Mouse (Mus musculus) gastrocnemius, adult 8-10 months (tissue): ENCODE results near the gene Tmem52. TPM values are rescaled to one million over a fixed set of nuclear protein-coding genes. Genes with fewer than 3 reads are reported as not detected.
"Not testable (repeated sequence)": the region's sequence is repeated elsewhere in the genome, so short reads cannot be mapped to it uniquely, and the experiment has no call there.

Source experiments
- DNase-seq, 2 experiments: peaks; one replicate each; pipeline ENCODE4 v3.0.0; 2022; ENCODE audit warnings: low spot score in 2 of 2
- total RNA-seq, 4 experiments: library from RNA; stranded (reverse); gene quantifications; 2 replicates each; pipeline ENCODE4 v1.2.4; 2022

The Tmem52 gene
- total RNA-seq, 4 experiments from 2014 or later: 139 to 250 (median 181) TPM

DNA sequence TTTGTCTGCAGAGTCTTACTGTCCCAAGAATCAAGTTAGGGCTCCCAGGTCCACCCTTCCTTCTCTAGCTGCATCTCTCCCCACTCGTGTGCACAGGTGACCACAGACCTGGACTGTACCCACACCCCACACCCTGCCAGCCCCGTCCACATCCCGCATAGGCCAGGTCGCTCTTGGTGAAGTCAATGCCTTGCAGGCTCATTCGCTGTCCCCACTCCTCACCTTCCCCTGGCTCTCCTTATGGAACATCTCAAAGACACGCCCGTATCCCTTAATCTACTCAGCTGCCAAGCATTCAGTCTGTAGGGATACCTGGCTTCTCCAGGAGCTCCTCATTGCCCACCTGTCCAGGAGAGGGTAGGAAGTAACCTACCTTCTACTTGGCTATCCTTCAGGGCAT is 2.5 kb downstream of the Tmem52 start:
- no peak for DNase-seq

DNA sequence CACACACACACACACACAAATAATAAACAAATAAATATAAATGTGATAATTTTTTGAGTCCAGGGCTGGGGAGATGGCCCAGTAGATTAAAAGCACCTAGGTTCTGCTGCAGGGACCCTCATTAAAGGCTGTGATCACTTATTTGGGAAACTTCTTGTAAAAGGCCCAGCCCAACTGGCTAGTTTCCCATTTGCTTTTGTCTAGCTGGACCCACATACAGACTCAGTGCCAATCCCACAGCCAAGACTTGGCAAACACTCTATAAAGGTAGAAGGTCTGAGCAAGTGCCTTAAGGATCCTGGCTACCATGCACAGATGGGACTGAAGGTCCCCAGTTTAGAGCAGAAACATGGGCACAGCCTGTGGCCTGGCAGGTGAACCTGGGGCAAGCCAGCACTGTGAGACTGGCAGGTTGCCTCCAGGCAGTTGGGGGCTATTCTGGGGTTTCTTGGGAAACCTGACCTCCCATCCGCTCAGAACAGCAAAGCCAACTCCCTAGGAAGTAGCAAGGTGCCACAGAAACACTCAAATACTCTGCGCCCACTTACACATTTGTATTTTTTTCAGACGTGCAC is 3.9 kb downstream of the Tmem52 start:
- peak; percentile 54 to 73 for DNase-seq

DNA sequence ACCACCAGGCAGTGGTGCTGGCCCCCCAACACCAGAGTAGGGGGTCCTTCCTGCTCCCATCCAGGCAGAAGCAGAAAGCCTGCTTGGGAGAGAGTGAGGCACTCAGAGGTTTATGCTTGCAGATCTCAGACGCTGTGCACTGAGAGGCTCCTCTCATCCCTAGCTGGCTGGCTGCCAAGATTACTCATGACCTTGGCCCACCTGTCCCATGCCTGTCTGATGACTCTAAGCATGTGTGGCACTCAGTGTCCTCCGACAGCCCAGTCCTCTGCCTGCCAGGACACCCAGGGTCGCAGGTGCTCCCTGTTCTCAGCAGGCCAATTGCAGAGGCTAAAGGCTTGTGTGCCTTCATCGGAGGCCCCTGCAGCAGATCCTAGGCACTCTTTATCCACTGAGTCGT is 4.4 kb downstream of the Tmem52 start:
- peak; percentile 72 to 75 for DNase-seq

DNA sequence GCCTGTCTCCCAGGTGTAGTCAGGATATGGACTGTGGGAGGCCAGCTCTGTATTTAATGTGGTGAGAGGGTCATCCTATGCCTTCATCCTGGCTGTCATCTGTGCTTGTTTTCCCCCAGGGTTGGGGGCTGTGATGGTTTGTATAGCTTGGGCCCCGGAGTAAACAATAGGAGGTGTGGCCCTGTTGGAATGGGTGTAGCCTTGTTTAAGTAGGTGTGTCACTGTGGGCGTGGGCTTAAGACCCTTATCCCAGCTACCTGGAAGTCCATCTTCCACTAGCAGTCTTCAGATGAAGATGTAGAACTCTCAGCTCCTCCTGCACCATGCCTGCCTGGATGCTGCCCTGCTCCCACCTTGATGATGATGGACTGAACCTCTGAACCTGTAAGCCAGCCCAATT is 4.9 kb downstream of the Tmem52 start:
- not testable (repeated sequence) for DNase-seq

DNA sequence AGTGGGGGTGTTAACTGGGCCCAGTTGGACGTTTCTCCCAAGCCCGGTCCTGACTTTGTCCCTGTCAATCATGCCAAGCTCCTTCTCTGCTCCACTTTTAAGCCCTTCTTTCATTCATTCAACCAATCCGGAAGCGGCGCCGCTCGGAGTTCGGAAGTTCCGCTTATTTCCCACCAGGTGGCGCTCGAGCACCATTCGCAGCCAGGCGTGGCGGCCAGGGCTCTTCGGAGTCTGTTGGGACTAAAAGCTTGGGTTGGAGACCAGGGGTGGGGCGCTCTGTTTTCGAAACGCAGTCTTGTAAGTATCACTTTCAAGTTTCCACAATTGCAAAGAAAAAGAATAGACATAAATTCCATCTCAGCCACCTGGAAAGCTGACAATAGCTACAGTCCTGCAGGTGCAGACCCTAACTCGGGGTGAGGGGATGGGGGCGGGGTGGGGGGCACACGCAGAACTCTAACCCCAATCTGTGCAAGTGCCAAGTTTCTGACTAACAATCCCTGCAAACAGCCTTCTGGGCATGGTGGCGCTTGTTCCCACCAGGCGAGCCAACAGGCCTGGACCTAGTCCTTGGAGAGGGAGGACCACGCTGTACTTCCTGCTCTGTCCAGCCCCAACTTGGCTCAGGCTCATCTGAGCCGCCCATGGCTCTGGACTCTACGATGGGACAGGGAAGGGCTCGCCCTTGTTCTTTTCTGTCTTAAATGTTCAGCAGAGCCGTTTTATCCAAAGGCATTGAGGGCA is 12.6 kb downstream of the Tmem52 start:
- peak; percentile 71 to 73 for DNase-seq

DNA sequence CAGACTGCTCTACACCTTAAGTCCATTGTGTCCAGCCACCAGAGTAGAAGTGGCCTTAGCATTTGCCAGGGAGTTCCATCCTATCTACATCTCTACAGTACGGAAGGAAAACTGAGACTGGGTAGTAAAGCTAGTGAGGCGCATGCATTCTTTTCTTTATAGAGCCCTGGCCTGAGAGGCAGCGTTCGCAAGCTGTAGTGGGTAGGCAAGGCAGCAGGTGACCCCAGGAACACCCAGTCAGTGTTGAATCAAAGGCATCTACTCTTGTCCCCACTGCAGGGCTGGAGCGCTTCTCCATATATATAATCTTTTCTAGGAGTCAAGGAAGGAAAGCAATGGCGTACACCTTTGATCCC is 13.2 kb downstream of the Tmem52 start:
- DNase-seq: no peak

DNA sequence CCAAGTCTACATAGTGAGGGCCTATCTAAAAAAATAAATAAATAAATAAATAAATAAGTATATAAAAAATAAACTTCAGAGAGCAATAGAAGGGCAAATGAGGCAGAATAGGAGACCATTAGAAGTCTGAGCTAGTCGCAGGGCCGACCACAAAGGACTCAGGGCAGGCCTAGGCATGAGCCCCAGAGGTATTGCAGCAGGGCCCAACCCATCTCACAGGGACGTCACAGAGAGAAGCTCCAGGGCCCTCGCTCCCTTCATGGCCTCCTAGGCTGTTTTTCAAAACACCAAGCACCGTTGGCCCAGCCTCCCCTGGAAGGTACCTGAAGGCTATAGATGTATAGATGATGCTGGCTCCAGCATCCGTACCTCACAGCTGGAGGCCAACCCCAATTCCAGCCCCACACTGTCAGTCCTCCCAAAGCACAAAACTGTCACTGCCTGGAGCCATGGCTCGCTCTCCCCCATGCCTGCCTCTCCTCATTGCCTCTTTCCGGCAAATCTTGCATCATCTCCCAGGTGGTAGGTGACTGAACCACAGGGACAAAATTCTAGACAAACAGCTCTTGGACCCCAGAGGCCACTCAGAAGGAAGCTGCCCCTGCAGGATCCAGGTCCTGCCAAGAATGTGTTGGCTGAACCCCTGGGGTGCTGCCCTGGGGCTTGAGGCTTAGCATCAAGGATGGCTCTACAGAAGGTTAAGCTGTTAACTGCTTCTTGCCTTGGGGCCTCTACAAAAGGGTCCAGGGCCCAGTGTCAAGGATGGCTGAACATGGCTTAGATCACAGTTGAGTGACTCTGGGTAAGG is 14.0 kb downstream of the Tmem52 start:
- no peak for DNase-seq

DNA sequence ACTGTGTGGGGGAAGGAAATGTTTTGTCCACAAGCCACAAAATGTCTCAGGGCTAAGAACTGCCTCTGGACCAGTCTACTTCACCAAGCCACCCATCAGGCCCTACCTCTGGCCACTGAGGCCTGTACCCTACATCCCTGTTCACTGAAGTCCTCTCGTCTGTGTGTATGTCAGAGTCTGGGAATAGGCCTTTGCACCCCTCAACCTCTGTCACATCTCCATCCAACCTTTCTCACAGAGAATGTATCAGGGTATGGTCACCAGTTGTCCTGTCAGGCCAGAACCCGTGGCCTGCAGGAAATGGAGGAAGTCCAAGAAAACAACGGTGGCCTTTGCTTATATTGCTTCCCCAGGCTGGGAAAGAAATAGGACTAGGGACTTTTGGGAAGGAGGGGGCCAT is 16.6 kb downstream of the Tmem52 start:
- DNase-seq: no peak

DNA sequence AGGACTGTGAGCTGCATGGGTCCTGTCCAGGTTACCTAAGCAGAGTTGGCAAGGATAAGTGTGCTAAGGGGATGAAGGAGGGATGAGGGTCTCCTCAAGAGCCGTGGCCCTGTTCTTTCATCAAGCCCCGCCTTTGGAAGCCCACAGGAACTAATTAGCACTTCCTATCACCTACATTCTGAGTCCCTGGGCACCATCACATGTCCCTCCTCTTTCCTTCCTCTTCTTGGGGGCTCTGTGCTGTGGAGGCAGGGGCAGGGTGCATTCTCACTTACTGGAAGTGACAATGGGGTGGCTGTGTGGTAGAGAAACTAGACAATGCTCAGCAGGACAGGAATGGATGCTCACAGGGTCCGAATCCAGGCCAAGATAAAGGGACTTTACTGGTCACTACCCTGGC is 18.8 kb downstream of the Tmem52 start:
- no peak for DNase-seq

DNA sequence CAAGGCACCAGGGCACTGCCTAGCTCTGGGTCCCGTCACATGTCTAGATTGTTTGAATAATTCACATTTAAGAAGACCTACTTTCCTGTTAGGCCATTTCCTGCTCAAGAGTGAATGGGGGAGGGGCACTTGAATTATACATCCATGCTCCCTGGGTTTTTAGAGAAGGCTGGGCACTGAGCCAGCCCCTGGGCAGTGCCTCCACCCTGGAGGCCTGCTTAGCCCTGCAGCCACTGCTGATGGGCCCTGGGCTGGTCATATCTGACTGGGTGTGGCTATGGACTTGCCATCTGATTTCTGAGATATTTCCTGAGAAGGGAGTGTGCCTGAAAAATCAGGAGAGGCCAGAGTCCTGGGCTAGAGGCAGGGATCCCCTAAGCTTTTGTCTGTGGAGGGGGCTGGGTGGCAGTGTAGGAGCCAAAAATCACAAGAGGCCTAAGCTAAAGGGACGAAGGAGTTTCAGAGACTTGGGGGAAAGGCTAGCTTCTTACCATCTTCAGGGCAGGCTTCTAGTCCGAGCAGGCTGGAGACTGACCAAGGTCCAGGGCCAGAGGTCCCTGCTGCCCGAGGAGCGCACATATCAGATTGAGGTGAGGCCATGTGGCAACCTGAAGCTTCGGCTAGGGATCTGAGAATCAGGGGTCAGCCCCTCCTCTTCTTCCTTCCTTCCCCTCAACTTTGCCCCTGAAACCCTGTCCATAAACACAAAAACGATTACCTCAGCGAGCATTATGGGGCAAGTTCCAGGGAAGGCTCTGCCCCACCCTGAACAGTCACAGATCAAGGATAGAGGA is 19.5 kb downstream of the Tmem52 start:
- DNase-seq: no peak

DNA sequence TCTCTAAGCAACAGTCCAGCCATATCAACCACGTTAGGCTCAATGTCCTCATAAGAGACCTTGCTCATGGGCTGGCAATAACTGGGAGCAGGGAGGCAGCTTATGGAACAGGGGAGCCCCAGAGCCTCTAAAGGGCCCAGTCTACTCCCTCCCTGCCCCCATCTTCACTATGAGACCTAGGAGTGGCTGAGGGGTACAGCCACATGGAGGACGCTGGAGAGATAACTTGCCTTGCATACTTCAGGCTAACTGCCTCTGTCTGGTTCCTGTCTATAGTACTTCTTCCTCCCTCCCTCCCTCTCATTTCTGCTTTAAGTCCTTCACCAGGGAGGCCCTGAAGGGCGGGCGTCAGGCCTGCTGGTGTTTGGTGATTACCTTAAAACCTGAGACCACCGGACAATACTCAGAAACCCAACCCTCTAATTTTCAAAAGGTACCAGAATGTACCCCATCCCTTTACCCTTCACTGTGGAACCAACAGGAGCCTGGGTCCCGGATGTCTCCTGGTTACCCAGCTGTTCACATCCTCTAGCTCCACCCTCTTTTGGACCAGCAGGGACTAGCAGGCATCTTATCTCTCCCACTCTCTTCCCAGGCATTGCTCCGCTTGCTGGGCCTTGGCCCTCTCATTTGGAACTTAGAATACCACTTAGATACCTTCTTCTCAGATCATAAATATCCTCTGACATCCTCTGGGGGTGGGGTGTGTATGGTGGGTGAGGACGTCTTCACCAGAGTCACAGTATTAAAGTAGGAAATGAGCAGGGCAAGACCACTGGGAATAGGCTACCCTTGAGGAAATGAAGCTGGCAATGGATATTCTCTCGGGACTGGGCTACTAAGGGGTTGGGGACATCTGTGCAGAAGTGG is 20.4 kb downstream of the Tmem52 start:
- DNase-seq: no peak

DNA sequence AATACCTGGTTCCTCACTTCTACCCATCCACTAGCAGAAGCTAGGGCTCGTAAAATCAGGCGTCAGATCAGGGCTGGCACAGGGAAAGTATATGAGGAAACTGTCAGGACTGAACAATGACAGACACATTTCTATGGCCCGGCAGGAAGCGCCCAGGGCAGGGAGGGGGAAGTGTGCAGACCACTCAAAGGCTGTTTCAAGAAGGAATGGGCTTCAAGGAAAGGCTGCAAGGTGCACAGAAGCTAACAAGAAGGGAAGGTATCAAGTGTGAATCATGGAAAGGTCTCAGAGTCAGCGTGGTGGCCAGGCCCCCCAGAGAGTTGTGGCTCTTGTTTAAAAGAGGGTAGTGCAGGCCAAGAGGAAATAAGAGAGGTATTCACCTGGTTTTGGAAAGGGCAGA is 21.5 kb downstream of the Tmem52 start:
- DNase-seq: no peak

DNA sequence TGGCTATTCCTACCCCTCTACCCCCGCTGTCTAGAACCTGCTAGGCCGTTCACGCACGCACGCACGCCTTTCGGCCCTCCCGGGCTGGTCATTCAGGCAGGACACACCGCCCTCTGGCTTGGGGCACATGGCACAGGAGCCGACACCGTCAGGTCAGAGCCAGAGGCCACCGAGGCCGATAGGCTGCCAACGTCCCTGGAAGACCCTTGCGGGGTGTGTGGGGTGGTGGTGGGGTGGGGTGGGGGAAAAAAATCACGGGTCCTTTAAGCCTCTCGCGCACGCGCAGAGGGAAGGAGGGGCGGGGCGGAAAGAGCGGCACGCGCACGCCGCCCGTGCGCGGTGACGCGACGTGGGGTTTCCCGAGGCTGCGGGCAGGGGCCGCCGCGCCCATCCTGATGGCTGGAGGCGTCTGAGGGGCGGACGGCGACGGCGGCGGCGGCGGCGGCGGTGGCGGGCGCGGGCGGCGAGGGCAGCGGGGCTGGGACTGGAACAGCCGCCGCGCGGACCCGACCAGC is 22.1 kb downstream of the Tmem52 start, which contains the start of gene Gnb1:
Gene Gnb1 (plus strand): TSS at position 372 of the 515 bp plus-strand sequence.
- DNase-seq: peak; percentile 89

DNA sequence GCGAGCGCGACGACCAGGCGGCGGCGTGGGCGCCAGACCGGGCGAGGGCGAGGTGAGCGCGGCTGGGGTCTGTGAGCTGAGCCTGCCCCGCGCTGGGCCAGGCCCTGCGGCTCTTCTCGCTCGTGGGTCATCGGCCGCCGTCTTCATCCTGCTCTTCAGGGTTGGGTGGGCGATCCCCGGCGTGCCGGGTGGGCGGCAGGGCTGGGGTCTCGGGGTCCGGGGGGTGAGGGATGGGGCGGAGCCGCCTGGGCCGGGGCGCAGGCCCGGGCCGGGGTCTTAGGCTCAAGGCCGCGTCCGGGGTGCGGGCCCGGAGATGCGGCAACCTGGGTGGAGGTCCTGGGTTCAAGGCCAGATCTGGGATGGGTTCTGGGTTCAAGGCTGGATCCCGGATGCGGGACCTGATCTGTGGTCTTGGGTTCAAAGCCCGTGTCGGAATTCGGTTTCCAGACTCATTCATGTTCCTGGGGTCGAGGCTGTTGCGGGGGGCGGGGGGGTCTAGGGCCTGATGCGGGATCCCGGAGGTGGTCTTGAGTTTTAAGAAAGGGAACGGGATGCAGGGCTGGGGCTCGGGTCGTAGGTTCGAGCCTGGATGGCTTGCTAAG is 22.7 kb downstream of the Tmem52 start:
- DNase-seq: no peak

DNA sequence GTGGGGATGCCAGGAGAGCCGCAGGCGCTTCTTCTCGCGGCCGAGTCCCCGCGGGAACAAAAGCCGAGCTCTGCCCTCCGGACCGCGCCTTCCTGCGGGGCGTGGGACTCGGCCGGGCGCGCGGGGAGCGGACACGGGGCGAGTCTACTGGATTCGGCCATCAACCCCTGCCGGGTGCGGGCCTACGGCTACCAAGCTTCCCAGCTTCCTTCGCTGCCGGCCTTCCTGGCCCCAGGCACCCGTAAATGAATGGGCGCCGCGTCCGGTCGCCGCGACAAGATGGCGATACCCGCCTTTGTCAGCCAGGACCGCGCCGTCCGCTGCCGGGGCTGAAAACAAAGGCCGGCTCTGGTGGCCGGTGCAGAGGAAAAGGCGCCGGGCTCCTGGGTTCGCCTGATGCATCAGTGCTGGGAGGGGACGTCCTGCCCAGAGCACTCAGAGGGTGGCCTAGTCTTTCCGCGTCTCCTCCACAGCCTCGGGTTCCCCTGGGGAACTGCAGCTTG is 23.3 kb downstream of the Tmem52 start:
- peak in 1 of 2 experiments; percentile 26 for DNase-seq

DNA sequence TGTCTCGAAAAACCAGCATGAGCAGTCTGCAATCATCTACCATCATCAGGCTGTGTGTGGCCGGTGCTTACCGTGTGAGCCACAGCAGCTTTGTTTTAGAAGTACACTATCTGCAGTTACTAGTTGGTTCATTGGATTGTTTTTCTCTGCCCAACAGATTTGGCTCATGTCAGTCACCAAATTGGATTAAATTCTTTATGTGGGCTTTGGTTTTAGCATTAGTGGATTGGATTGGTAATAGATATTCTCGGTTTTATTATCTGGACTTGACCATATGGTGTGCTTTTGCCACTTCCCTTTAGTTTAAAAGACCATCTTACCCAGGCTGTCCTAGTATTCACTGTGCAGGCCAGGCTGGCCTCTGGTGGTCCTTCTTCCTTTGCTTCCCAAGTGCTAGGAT is 26.0 kb downstream of the Tmem52 start:
- no peak for DNase-seq

DNA sequence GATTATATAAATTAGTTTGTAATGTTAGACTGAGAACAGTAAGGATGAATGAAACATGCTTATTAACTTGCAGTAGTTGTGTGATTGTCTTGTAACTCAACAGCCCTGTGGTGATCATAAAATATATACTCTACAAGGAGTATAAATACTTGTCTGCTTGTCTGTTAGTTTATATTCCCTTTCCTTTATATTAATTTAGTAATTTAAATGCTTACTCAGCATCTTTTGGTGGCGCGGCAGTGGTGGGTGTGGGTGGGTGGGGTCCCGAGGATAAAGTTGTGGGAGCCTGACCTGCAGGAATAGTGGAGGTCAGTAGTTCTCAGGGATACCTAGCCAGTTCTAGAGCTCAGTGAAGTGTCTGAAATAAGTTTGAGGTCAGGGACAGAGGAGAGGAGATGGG is 29.0 kb downstream of the Tmem52 start:
- no peak for DNase-seq

DNA sequence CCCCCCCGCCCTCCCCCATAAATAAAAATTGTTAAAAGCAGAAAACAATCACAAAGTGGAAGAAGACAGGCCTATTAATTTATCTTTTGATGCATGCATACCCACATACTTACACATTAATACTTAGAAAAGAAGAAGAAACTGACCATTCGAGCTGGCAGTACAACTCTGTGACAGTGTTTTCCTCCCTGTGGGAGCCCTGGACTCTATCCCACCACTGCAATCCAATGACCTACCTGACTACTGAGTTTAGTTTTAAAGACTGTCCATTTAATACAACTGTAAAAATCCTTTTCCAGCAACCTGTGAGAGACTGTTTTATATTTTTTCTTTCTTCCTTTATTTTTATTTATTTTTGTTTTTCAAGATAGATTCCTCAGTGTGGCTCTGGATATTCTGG is 32.2 kb downstream of the Tmem52 start:
- DNase-seq: no peak

DNA sequence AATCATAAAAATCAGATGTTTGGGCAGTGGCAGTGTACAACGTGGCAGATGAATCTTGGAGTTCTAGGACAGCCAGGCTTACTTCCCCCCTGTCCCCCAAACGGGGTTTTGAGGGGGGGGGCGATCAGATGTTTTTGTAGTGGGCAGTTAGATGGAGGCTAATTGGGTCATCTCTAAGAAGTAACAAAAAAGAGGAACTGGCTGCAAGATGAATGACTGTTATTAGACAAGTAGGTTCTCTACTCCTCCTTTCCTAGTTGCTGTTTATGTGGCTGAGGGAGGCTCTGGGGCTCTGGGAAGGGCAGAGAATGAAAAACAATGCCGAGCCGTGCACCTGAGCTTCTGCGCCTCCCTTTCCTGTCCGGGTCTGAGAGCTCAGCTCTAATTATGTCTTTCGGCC is 36.2 kb downstream of the Tmem52 start:
- no peak for DNase-seq
